Mouse (Mus musculus) CH12.LX (cell line): ENCODE results near the gene Fam178b. TPM values are rescaled to one million over a fixed set of nuclear protein-coding genes. Genes with fewer than 3 reads are reported as not detected.

Source experiments
- DNase-seq: peaks from one replicate; pipeline ENCODE4 v3.0.0-alpha.2; 2013; ENCODE audit errors: extremely low read depth
- H3K27ac ChIP-seq: 2 replicates; pipeline ENCODE4 v1.5.1; 2012; ENCODE audit warnings: low read depth, mild to moderate bottlenecking, control low read depth, moderate library complexity; ENCODE audit not compliant: insufficient read depth
- H3K27me3 ChIP-seq: replicated peaks from 2 replicates; pipeline ENCODE3; 2012; ENCODE audit warnings: inconsistent platforms
- H3K36me3 ChIP-seq, 2 experiments: replicated peaks in 1 of 2; 2 replicates each; pipeline versions ENCODE3 to v1.6.1; 2012; ENCODE audit warnings: inconsistent platforms in 1 of 2, low read length in 1 of 2, mild to moderate bottlenecking in 1 of 2, mixed read lengths in 1 of 2, moderate library complexity in 1 of 2; ENCODE audit not compliant: control insufficient read depth in 1 of 2, insufficient read depth in 1 of 2
- H3K4me1 ChIP-seq, 2 experiments: 2 replicates each; pipeline ENCODE4 v1.6.1; 2012; ENCODE audit warnings: inconsistent platforms in 1 of 2, moderate library complexity in 1 of 2; ENCODE audit not compliant: insufficient read depth in 2 of 2, control insufficient read depth in 1 of 2
- H3K4me2 ChIP-seq: 2 replicates; pipeline ENCODE4 v1.6.1; 2012; ENCODE audit warnings: low read depth, mild to moderate bottlenecking, control low read depth; ENCODE audit not compliant: poor library complexity, insufficient read depth, severe bottlenecking
- H3K4me3 ChIP-seq, 3 experiments: fragments of 150-350 bp in 1 of 3; sonication (generic) in 1 of 3; replicated peaks in 1 of 3; 2 replicates each; pipeline versions ENCODE3 to v1.5.1; 2011 to 2012; ENCODE audit warnings: low read depth in 2 of 3, low read length in 2 of 3, mild to moderate bottlenecking in 2 of 3, moderate library complexity in 2 of 3, control low read depth in 1 of 3, improper control_type of control experiment in 1 of 3, inconsistent platforms in 1 of 3, mixed read lengths in 1 of 3; ENCODE audit not compliant: poor library complexity in 1 of 3
- H3K79me2 ChIP-seq: replicated peaks from 2 replicates; pipeline ENCODE4 v1.6.1; 2012; ENCODE audit warnings: mild to moderate bottlenecking, moderate library complexity; ENCODE audit not compliant: control insufficient read depth, poor library complexity, insufficient read depth, severe bottlenecking; ENCODE audit errors: extremely low read depth
- H3K9ac ChIP-seq: 2 replicates; pipeline ENCODE4 v1.6.1; 2012; ENCODE audit warnings: low read depth, mild to moderate bottlenecking, control low read depth, moderate library complexity; ENCODE audit not compliant: insufficient read depth
- H3K9me3 ChIP-seq: replicated peaks from 2 replicates; pipeline ENCODE3; 2012; ENCODE audit warnings: low read length, inconsistent platforms, mixed read lengths
- BHLHE40 ChIP-seq: IDR thresholded peaks from 2 replicates; pipeline ENCODE4 v1.6.1; 2011; ENCODE audit warnings: mild to moderate bottlenecking, low read depth, low read length, improper control_type of control experiment
- CHD2 ChIP-seq: IDR thresholded peaks from 2 replicates; pipeline ENCODE4 v1.6.1; 2011; ENCODE audit warnings: low read length, improper control_type of control experiment
- CTCF ChIP-seq, 2 experiments: IDR thresholded peaks in 1 of 2; conservative IDR thresholded peaks in 1 of 2; 2 replicates each; pipeline ENCODE4 v1.5.1; 2011 to 2012; ENCODE audit warnings: low read depth in 2 of 2, low read length in 2 of 2, improper control_type of control experiment in 1 of 2, inconsistent platforms in 1 of 2, mild to moderate bottlenecking in 1 of 2, moderate library complexity in 1 of 2
- E2F4 ChIP-seq: IDR thresholded peaks from 2 replicates; pipeline ENCODE4 v1.6.1; 2011; ENCODE audit warnings: low read depth, low read length, improper control_type of control experiment; ENCODE audit not compliant: insufficient replicate concordance
- EP300 ChIP-seq: IDR thresholded peaks from 2 replicates; pipeline ENCODE4 v1.6.1; 2011; ENCODE audit warnings: low read length, improper control_type of control experiment
- GABPA ChIP-seq: IDR thresholded peaks from 2 replicates; pipeline ENCODE4 v1.6.1; 2012; ENCODE audit warnings: low read depth, low read length, improper control_type of control experiment, inconsistent platforms; ENCODE audit not compliant: insufficient replicate concordance
- JUN ChIP-seq: IDR thresholded peaks from 2 replicates; pipeline ENCODE4 v1.6.1; 2011; ENCODE audit warnings: low read depth, mild to moderate bottlenecking, low read length, improper control_type of control experiment, moderate library complexity; ENCODE audit not compliant: insufficient read depth
- MEF2A ChIP-seq: IDR thresholded peaks from 2 replicates; pipeline ENCODE4 v1.6.1; 2014; ENCODE audit warnings: low read depth, mild to moderate bottlenecking, inconsistent platforms, low read length, improper control_type of control experiment, borderline replicate concordance
- MYC ChIP-seq: IDR thresholded peaks from 2 replicates; pipeline ENCODE4 v1.6.1; 2011; ENCODE audit warnings: low read depth, mild to moderate bottlenecking, improper control_type of control experiment, low read length
- NELFE ChIP-seq: IDR thresholded peaks from 2 replicates; pipeline ENCODE4 v1.6.1; 2011; ENCODE audit warnings: low read depth, low read length, improper control_type of control experiment
- RAD21 ChIP-seq: IDR thresholded peaks from 2 replicates; pipeline ENCODE4 v1.6.1; 2011; ENCODE audit warnings: low read depth, mild to moderate bottlenecking, low read length, improper control_type of control experiment, moderate library complexity
- RCOR1 ChIP-seq: conservative IDR thresholded peaks from 2 replicates; pipeline ENCODE4 v1.6.1; 2012; ENCODE audit warnings: low read depth, mild to moderate bottlenecking, inconsistent platforms, low read length, improper control_type of control experiment
- TBP ChIP-seq: conservative IDR thresholded peaks from 2 replicates; pipeline ENCODE4 v1.6.1; 2011; ENCODE audit warnings: low read depth, low read length, improper control_type of control experiment
- UBTF ChIP-seq: IDR thresholded peaks from 2 replicates; pipeline ENCODE4 v1.6.1; 2012; ENCODE audit warnings: low read depth, mild to moderate bottlenecking, inconsistent platforms, low read length, improper control_type of control experiment, moderate library complexity
- USF2 ChIP-seq: conservative IDR thresholded peaks from 2 replicates; pipeline ENCODE4 v1.6.1; 2011; ENCODE audit warnings: low read depth, low read length, improper control_type of control experiment
- ZKSCAN1 ChIP-seq: IDR thresholded peaks from 2 replicates; pipeline ENCODE4 v1.6.1; 2012; ENCODE audit warnings: low read depth, inconsistent platforms, low read length, improper control_type of control experiment, borderline replicate concordance
- ZMIZ1 ChIP-seq: IDR thresholded peaks from 2 replicates; pipeline ENCODE4 v1.6.1; 2012; ENCODE audit warnings: low read depth, mild to moderate bottlenecking, inconsistent platforms, low read length, improper control_type of control experiment
- dilution Hi-C: fragments of 300-500 bp; cut with MboI; formaldehyde crosslinking; loops from 2 replicates; pipeline ENCODE4 v1.14.3; 2020; ENCODE audit warnings: low sequenced_read_pairs; ENCODE audit not compliant: extremely low pct_unique_long_range_greater_than_20kb, extremely low pct_ligation_motif_present
- in situ Hi-C: fragments of 300-500 bp; cut with MboI; formaldehyde crosslinking; loops from 3 replicates; pipeline ENCODE4 v1.14.3; 2019; ENCODE audit warnings: low sequenced_read_pairs, low pct_ligation_motif_present, low pct_unique_long_range_greater_than_20kb, mixed read lengths
- polyA plus RNA-seq: library from polyadenylated mRNA; unstranded; fragments of >175 nt; gene quantifications from 2 replicates; pipeline ENCODE4 v1.2.1, GENCODE M21; 2012; ENCODE audit warnings: low read depth; ENCODE audit not compliant: insufficient read length
- total RNA-seq, 2 experiments: library from RNA; depleted of rRNA; stranded (reverse); fragments of 300-350 nt in 1 of 2; fragments of >200 nt in 1 of 2; gene quantifications; 2 replicates each; pipeline ENCODE4 v1.2.3; 2012 to 2014

The Fam178b gene
- total RNA-seq (2012; rRNA removed) (not detected in 2 replicates), total RNA-seq (2014; rRNA removed) (not detected in 2 replicates), polyA plus RNA-seq (0.50 TPM in 1 of 2 replicates, not detected in the other)

GRCm38 (mm10) chr1:36682620-36683355 is at the start of gene Fam178b:
Gene Fam178b (minus strand): TSS chr1:36683183.
- Histone ChIP-seq H3K4me3 (no peak within 1 kb of the TSS), H3K9me3 (no peaks in the 10 kb centered on the region), H3K4me1 (peaks cover 0 to 5% of the 10 kb centered on the region in 2 experiments; a peak in 1 of 4 replicates), H3K27ac (no peak within 1 kb of the TSS), H3K9ac (no peak within 1 kb of the TSS), H3K79me2 (no peaks in the 10 kb centered on the region), H3K27me3 (no peaks in the 10 kb centered on the region), H3K4me2 (no peak within 1 kb of the TSS), H3K36me3 (no peaks in the 10 kb centered on the region)
- dilution Hi-C loops, result no loop called here
- in situ Hi-C loops, result no loop called here
- no peak for DNase-seq
- TF ChIP-seq USF2 (no peak), MYC (no peak), NELFE (no peak)

GRCm38 (mm10) chr1:36724057-36724431 is 41.1 kb upstream of the Fam178b start:
- dilution Hi-C loops, result no loop called here
- Histone ChIP-seq H3K4me3 (no peak overlapping the region), H3K9me3 (no peaks in the 10 kb centered on the region), H3K4me2 (no peak overlapping the region), H3K27ac (no peak overlapping the region), H3K27me3 (no peaks in the 10 kb centered on the region), H3K9ac (no peak overlapping the region), H3K79me2 (no peaks in the 10 kb centered on the region), H3K4me1 (peaks cover 0 to 5% of the 10 kb centered on the region in 2 experiments; a peak in 2 of 4 replicates), H3K36me3 (no peaks in the 10 kb centered on the region)
- TF ChIP-seq UBTF, result no peak
- no peak for TF ChIP-seq GABPA
- TF ChIP-seq TBP, result no peak
- no peak for TF ChIP-seq CTCF (conservative IDR thresholded peaks at IDR 0.05 in 1 of 2, IDR thresholded peaks at IDR 0.05 in 1 of 2; ENCODE audit: low read depth in 2 of 2, low read length in 2 of 2)
- no peak for TF ChIP-seq EP300
- TF ChIP-seq RAD21, result no peak
- TF ChIP-seq USF2, result no peak
- TF ChIP-seq ZMIZ1, result no peak
- no peak for TF ChIP-seq RCOR1
- TF ChIP-seq ZKSCAN1, result no peak
- no peak for TF ChIP-seq BHLHE40
- TF ChIP-seq CHD2, result no peak
- TF ChIP-seq MEF2A, result no peak
- TF ChIP-seq E2F4, result no peak
- TF ChIP-seq JUN, result no peak
- DNase-seq, result no peak
- in situ Hi-C loops, result no loop called here
